Mouse (Mus musculus): Measurements from ENCODE around the gene Pkdcc. TPM values are rescaled to one million over a fixed set of nuclear protein-coding genes. Genes with fewer than 3 reads are reported as not detected.

Pkdcc gene
- polyA plus RNA-seq, 1 experiment from 2014 or later = 48.7 TPM

- H3K27me3 ChIP-seq (ENCODE audit: control insufficient read depth, insufficient read depth, low read length) = no peaks in the 10 kb centered on the region
- H3K9ac ChIP-seq (ENCODE audit: low read depth, low read length) = no peak overlapping the region
- ATAC-seq (ENCODE audit: low FRiP score, low TSS enrichment) = 0 out of 2 replicates have a peak, but pooled peaks have one; percentile 58
Observed at GRCm38 (mm10) chr17:83245460-83245859, 30.4 kb downstream of the Pkdcc start.

GRCm38 (mm10) chr17:83246090-83246489 lies 31.0 kb downstream of the Pkdcc start:
- no peak for ATAC-seq (ENCODE audit: low FRiP score, low TSS enrichment)
- H3K27ac ChIP-seq (ENCODE audit: low read depth, low read length) = no peak overlapping the region
- WGBS = 33% methylated on average over 7 of the region's 7 CpGs
- no peaks in the 10 kb centered on the region for H3K36me3 ChIP-seq (ENCODE audit: control insufficient read depth, insufficient read depth, low read length)
- H3K27me3 ChIP-seq (ENCODE audit: control insufficient read depth, insufficient read depth, low read length) = no peaks in the 10 kb centered on the region
- no peak overlapping the region for H3K9ac ChIP-seq (ENCODE audit: low read depth, low read length)
- no peak overlapping the region for H3K4me3 ChIP-seq (ENCODE audit: low read length)
- H3K9me3 ChIP-seq (ENCODE audit: control insufficient read depth, low read length) = no peaks in the 10 kb centered on the region
- H3K4me1 ChIP-seq (ENCODE audit: control insufficient read depth, insufficient read depth, low read length) = peaks cover 18% of the 10 kb centered on the region; the same call in 1 of the 2 replicates
- H3K4me2 ChIP-seq (replicated peaks; ENCODE audit: low read depth, low read length) = no peak overlapping the region

More at GRCm38 (mm10) chr17:83245460-83245859, 30.4 kb downstream of the Pkdcc start:
- H3K4me1 ChIP-seq (ENCODE audit: control insufficient read depth, insufficient read depth, low read length) = peaks cover 11% of the 10 kb centered on the region; the same call in 1 of the 2 replicates
- WGBS = 86% methylated on average over 3 of the region's 3 CpGs
- no peak overlapping the region for H3K4me3 ChIP-seq (ENCODE audit: low read length)
- no peaks in the 10 kb centered on the region for H3K36me3 ChIP-seq (ENCODE audit: control insufficient read depth, insufficient read depth, low read length)
- no peak overlapping the region for H3K27ac ChIP-seq (ENCODE audit: low read depth, low read length)
- H3K9me3 ChIP-seq (ENCODE audit: control insufficient read depth, low read length) = no peaks in the 10 kb centered on the region
- H3K4me2 ChIP-seq (replicated peaks; ENCODE audit: low read depth, low read length) = no peak overlapping the region

GRCm38 (mm10) chr17:83247176-83247575 lies 32.1 kb downstream of the Pkdcc start:
- Histone ChIP-seq H3K4me3 (ENCODE audit: low read length) (no peak overlapping the region), H3K9me3 (ENCODE audit: control insufficient read depth, low read length) (no peaks in the 10 kb centered on the region), H3K4me2 (replicated peaks; ENCODE audit: low read depth, low read length) (no peak overlapping the region), H3K36me3 (ENCODE audit: control insufficient read depth, insufficient read depth, low read length) (no peaks in the 10 kb centered on the region), H3K4me1 (ENCODE audit: control insufficient read depth, insufficient read depth, low read length) (peaks cover 27% of the 10 kb centered on the region; the same call in 1 of the 2 replicates), H3K9ac (ENCODE audit: low read depth, low read length) (no peak overlapping the region), H3K27me3 (ENCODE audit: control insufficient read depth, insufficient read depth, low read length) (no peaks in the 10 kb centered on the region), H3K27ac (ENCODE audit: low read depth, low read length) (no peak overlapping the region)
- ATAC-seq (ENCODE audit: low FRiP score, low TSS enrichment) = no peak
- 68% methylated on average over 4 of the region's 4 CpGs for WGBS

GRCm38 (mm10) chr17:83248467-83248866 lies 33.4 kb downstream of the Pkdcc start:
- peaks cover 28% of the 10 kb centered on the region; the same call in 1 of the 2 replicates for H3K4me1 ChIP-seq (ENCODE audit: control insufficient read depth, insufficient read depth, low read length)
- H3K4me2 ChIP-seq (replicated peaks; ENCODE audit: low read depth, low read length) = no peak overlapping the region
- ATAC-seq (ENCODE audit: low FRiP score, low TSS enrichment) = no peak
- H3K4me3 ChIP-seq (ENCODE audit: low read length) = no peak overlapping the region
- no peaks in the 10 kb centered on the region for H3K27me3 ChIP-seq (ENCODE audit: control insufficient read depth, insufficient read depth, low read length)
- no peaks in the 10 kb centered on the region for H3K36me3 ChIP-seq (ENCODE audit: control insufficient read depth, insufficient read depth, low read length)
- no peak overlapping the region for H3K27ac ChIP-seq (ENCODE audit: low read depth, low read length)
- H3K9me3 ChIP-seq (ENCODE audit: control insufficient read depth, low read length) = no peaks in the 10 kb centered on the region
- 41% methylated on average over 2 of the region's 2 CpGs for WGBS
- H3K9ac ChIP-seq (ENCODE audit: low read depth, low read length) = no peak overlapping the region

- peak overlapping the region; percentile 26; the same call in 1 of the 2 replicates for H3K27ac ChIP-seq (ENCODE audit: low read depth, low read length)
Observed at GRCm38 (mm10) chr17:83250903-83251526, 35.9 kb downstream of the Pkdcc start.

GRCm38 (mm10) chr17:83253051-83253649 lies 38.1 kb downstream of the Pkdcc start:
- no peak overlapping the region for H3K4me3 ChIP-seq (ENCODE audit: low read length)
- no peak overlapping the region for H3K27ac ChIP-seq (ENCODE audit: low read depth, low read length)
- no peak overlapping the region for H3K4me2 ChIP-seq (replicated peaks; ENCODE audit: low read depth, low read length)
- H3K9me3 ChIP-seq (ENCODE audit: control insufficient read depth, low read length) = peaks cover 6% of the 10 kb centered on the region; the same call in 1 of the 2 replicates
- 20% methylated on average over 12 of the region's 12 CpGs for WGBS
- H3K9ac ChIP-seq (ENCODE audit: low read depth, low read length) = no peak overlapping the region
- peaks cover 18% of the 10 kb centered on the region; the same call in 1 of the 2 replicates for H3K4me1 ChIP-seq (ENCODE audit: control insufficient read depth, insufficient read depth, low read length)
- H3K36me3 ChIP-seq (ENCODE audit: control insufficient read depth, insufficient read depth, low read length) = no peaks in the 10 kb centered on the region
- H3K27me3 ChIP-seq (ENCODE audit: control insufficient read depth, insufficient read depth, low read length) = no peaks in the 10 kb centered on the region
- ATAC-seq (ENCODE audit: low FRiP score, low TSS enrichment) = peak; percentile 52

More at GRCm38 (mm10) chr17:83250903-83251526, 35.9 kb downstream of the Pkdcc start:
- no peak for ATAC-seq (ENCODE audit: low FRiP score, low TSS enrichment)
- no peak overlapping the region for H3K4me3 ChIP-seq (ENCODE audit: low read length)
- H3K36me3 ChIP-seq (ENCODE audit: control insufficient read depth, insufficient read depth, low read length) = no peaks in the 10 kb centered on the region
- 44% methylated on average over 18 of the region's 18 CpGs for WGBS
- H3K9ac ChIP-seq (ENCODE audit: low read depth, low read length) = no peak overlapping the region
- peaks cover 6% of the 10 kb centered on the region; the same call in 1 of the 2 replicates for H3K9me3 ChIP-seq (ENCODE audit: control insufficient read depth, low read length)
- H3K4me1 ChIP-seq (ENCODE audit: control insufficient read depth, insufficient read depth, low read length) = peaks cover 24% of the 10 kb centered on the region; the same call in 1 of the 2 replicates
- H3K27me3 ChIP-seq (ENCODE audit: control insufficient read depth, insufficient read depth, low read length) = no peaks in the 10 kb centered on the region
- no peak overlapping the region for H3K4me2 ChIP-seq (replicated peaks; ENCODE audit: low read depth, low read length)

GRCm38 (mm10) chr17:83267202-83268128 lies 52.4 kb downstream of the Pkdcc start:
- no peaks in the 10 kb centered on the region for H3K36me3 ChIP-seq (ENCODE audit: control insufficient read depth, insufficient read depth, low read length)
- no peak overlapping the region for H3K9ac ChIP-seq (ENCODE audit: low read depth, low read length)
- peak overlapping the region; percentile 36 for H3K4me2 ChIP-seq (replicated peaks; ENCODE audit: low read depth, low read length)
- H3K27me3 ChIP-seq (ENCODE audit: control insufficient read depth, insufficient read depth, low read length) = no peaks in the 10 kb centered on the region
- H3K9me3 ChIP-seq (ENCODE audit: control insufficient read depth, low read length) = no peaks in the 10 kb centered on the region
- no peak overlapping the region for H3K27ac ChIP-seq (ENCODE audit: low read depth, low read length)
- no peaks in the 10 kb centered on the region for H3K4me1 ChIP-seq (ENCODE audit: control insufficient read depth, insufficient read depth, low read length)
- 0 out of 2 replicates have a peak overlapping the region, but pooled peaks have one; percentile 7 for H3K4me3 ChIP-seq (ENCODE audit: low read length)
- whole genome bisulfite sequencing = 47% methylated on average over 23 of the region's 23 CpGs
- peak; percentile 91 for ATAC-seq (ENCODE audit: low FRiP score, low TSS enrichment)

GRCm38 (mm10) chr17:83271509-83271908 lies 56.4 kb downstream of the Pkdcc start:
- Histone ChIP-seq H3K27ac (ENCODE audit: low read depth, low read length) (no peak overlapping the region), H3K36me3 (ENCODE audit: control insufficient read depth, insufficient read depth, low read length) (no peaks in the 10 kb centered on the region), H3K4me1 (ENCODE audit: control insufficient read depth, insufficient read depth, low read length) (peaks cover 13% of the 10 kb centered on the region; the same call in 1 of the 2 replicates), H3K4me3 (ENCODE audit: low read length) (no peak overlapping the region), H3K4me2 (replicated peaks; ENCODE audit: low read depth, low read length) (no peak overlapping the region), H3K9me3 (ENCODE audit: control insufficient read depth, low read length) (no peaks in the 10 kb centered on the region), H3K27me3 (ENCODE audit: control insufficient read depth, insufficient read depth, low read length) (no peaks in the 10 kb centered on the region; the same call in 1 of the 2 replicates), H3K9ac (ENCODE audit: low read depth, low read length) (no peak overlapping the region)
- no peak for ATAC-seq (ENCODE audit: low FRiP score, low TSS enrichment)
- WGBS = 5% methylated on average over 3 of the region's 3 CpGs

All from kidney, embryonic 14.5 days (tissue).